Mouse (Mus musculus): ENCODE measurements at regions not wholly inside any gene's neighbourhood (a gene's known extent, or its start where the extent isn't known, plus 50 kb on each side); places are given as distances from the start of the nearest gene placed in this dataset.
"Not testable (repeated sequence)": the region's sequence is repeated elsewhere in the genome, so short reads cannot be mapped to it uniquely, and the experiment has no call there.

DNA sequence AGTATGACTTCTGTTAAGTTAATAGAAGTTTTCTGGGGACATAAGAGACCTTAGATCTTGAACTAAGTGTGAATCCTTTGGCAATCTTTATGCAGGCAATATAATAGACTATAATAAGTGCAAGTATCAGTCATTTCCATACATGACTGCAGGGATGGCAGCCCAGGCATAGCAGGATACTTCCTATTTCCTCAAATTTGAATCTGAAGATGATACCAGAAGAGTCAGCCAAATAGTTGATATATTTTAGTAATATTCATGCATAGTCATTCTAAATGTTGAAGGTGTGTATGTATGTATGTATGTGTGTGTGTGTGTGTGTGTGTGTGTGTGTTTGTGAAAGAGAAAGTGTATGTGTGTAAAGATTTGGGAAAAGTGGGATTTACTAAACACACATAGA, 64.3 kb downstream of the Prl2c2 start:
- in situ Hi-C loops (cut with MboI, MseI) = not testable (repeated sequence)

- in situ Hi-C loops (cut with MboI, MseI) = not testable (repeated sequence)
Measured at GRCm38 (mm10) chr13:12935103-12935502, 70.1 kb downstream of the Prl2c2 start.

GRCm38 (mm10) chr13:12931907-12932617, 73.1 kb downstream of the Prl2c2 start:
- in situ Hi-C loops (cut with MboI, MseI) = loop anchor here (5.0 kb wide), 2 partner anchors 205 to 305 kb away; no protein-coding TSS in a partner anchor

- in situ Hi-C loops (cut with MboI, MseI) = loop anchor here (5.0 kb wide), 2 partner anchors 203 to 307 kb away; no protein-coding TSS in a partner anchor
Measured at GRCm38 (mm10) chr13:12930566-12930965, 74.6 kb downstream of the Prl2c2 start.

- in situ Hi-C loops (cut with MboI, MseI) = loop anchor here (5.0 kb wide), 3 partner anchors 183 to 307 kb away; no protein-coding TSS in a partner anchor
Measured at GRCm38 (mm10) chr13:12929806-12930205, 75.4 kb downstream of the Prl2c2 start.

DNA sequence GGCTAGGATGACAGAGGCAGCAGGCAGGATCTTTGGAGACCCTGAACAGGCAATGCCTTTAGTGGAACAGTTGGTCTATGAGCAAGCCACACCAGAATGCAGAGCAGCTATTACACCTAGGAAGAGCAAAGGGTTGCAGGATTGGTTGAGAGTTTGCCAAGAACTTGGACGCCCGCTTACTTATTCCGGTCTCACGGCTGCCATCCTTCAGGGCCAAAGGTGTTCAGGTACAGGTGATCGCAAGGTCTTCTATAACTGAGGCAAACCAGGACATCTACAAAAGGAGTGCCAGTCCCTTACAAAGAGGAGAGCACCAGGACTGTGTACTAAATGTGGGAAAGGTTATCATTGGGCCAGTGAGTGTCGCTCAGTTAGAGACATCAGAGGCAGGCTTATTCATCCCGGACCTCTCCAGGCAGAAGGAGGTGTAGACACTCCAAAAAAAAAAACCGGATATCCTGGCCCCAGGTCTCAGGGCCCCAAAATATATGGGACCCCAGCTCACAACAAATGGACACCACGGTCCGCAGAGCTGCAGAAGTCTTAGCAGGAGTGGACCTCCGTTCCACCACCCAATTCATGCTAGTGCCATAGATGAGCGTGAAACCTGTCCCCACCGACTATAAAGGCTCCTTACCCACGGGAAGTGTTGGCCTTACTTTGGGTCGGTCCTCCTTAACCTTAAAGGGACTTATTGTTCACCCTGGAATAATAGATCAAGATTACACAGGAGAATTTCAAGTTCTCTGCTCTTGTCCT, 77.4 kb downstream of the Prl2c2 start:
- in situ Hi-C loops (cut with MboI, MseI) = loop anchor here in 1 of 2 experiments (5.0 kb wide), 1 partner anchor 180 kb away; no protein-coding TSS in a partner anchor

DNA sequence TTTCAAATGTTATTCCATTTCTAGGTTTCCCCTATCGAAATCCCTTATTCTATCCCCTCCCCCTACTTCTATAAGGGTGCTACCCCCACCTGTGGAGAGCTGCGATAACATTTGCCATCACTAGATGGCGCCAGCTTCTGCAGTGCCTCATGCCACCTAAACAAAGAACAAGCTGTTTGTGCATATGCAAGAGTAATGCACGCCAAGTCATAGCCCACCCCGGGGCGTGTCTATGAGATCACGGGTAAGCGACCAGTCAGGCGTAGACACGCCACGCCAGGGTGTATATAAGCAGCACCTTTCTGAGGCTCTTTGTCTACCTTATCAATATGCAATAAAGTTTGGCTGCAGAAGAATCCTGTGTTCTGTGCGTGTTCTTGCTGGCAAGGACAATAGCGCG, 79.6 kb downstream of the Prl2c2 start:
- in situ Hi-C loops (cut with MboI, MseI) = loop anchor here in 1 of 2 experiments (5.0 kb wide), 1 partner anchor 178 kb away; no protein-coding TSS in a partner anchor

- in situ Hi-C loops (cut with MboI, MseI) = loop anchor here (5.0 kb wide), 1 partner anchor 309 kb away; no protein-coding TSS in a partner anchor
Measured at GRCm38 (mm10) chr13:12912902-12913301, 92.3 kb downstream of the Prl2c2 start.

DNA sequence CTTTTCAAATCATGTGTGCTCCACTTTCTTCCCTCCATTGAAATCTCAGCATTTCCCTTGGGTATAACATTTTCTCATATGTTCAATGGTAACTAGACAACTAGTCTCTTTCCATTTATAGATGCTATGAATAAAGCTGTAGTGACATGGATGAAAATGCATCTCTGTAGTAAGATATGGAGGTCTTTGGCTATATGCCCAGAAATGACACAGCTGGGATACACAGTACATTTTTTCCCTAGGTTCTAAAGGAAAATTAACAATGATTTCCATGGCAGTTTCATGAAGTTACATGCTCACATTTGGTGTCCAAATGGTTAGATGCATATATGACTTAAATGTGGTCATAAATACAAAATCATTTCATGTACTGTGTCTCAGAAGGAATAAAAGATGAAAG, 99.0 kb downstream of the Prl2c2 start:
- in situ Hi-C loops (cut with MboI, MseI) = no loop called here

- in situ Hi-C loops (cut with MboI, MseI) = loop anchor here (5.0 to 10.0 kb wide), 2 partner anchors 103 to 1985 kb away; no protein-coding TSS in a partner anchor
Measured at GRCm38 (mm10) chr13:12889631-12890030, 89.8 kb upstream of the Prl2c3 start.

GRCm38 (mm10) chr13:12879506-12879905, 79.6 kb upstream of the Prl2c3 start:
- in situ Hi-C loops (cut with MboI, MseI) = not testable (repeated sequence)

GRCm38 (mm10) chr13:12864946-12865345, 65.1 kb upstream of the Prl2c3 start:
- in situ Hi-C loops (cut with MboI, MseI) = loop anchor here in 1 of 2 experiments (5.0 kb wide), 1 partner anchor 257 kb away; no protein-coding TSS in a partner anchor

GRCm38 (mm10) chr13:12864263-12864662, 64.4 kb upstream of the Prl2c3 start:
- in situ Hi-C loops (cut with MboI, MseI) = no loop called here

DNA sequence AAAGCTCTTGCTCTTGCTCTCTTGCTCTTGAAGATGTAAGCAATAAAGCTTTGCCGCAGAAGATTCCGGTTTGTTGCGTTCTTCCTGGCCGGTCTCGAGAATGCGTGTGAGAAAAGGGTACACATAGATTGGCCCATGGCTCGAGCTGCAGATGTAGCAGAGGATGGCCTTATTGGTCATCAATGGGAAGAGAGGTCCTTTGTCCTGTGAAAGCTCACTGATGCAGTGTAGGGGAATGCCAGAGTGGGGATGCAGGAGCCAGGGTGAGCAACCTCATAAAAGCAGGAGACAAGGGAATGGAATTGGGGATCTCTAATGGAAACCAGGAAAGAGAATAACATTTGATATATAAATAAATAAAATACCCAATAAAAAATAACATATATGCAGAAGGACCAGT, 63.7 kb upstream of the Prl2c3 start:
- in situ Hi-C loops (cut with MboI, MseI) = not testable (repeated sequence)

DNA sequence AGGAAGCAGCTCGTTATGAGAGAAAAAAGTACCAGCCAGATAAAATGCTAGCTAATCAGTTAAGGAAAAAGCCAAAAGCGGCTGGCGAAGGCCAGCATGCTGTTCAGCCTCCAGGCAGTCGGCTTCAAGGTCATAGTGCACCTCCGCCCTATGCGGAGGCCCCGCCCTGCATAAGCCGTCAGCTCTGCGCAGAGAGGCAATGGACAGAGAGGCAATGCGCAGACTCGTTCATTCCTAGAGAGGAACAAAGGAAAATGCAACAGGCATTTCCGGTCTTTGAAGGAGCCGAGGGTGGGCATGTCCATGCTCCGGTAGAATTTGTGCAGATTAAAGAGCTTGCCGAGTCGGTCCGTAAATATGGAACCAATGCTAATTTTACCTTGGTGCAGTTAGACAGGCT, 61.1 kb upstream of the Prl2c3 start:
- in situ Hi-C loops (cut with MboI, MseI) = not testable (repeated sequence)

DNA sequence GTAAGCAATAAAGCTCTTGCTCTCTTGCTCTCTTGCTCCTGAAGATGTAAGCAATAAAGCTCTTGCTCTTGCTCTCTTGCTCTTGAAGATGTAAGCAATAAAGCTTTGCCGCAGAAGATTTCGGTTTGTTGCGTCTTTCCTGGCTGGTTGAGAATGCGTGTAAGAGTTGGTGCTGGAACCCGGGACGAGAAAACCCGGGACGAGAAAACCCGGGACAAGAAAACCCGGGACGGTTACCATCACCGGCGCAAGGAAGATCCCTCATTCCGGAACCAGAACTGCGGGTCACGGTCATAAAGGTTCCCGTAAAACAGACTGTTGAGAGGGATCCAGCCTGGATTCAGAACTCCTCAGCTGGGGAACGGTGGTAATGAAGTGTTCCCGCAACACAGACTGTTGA, 60.1 kb upstream of the Prl2c3 start:
- in situ Hi-C loops (cut with MboI, MseI) = not testable (repeated sequence)
